In the genomic region with DNA sequence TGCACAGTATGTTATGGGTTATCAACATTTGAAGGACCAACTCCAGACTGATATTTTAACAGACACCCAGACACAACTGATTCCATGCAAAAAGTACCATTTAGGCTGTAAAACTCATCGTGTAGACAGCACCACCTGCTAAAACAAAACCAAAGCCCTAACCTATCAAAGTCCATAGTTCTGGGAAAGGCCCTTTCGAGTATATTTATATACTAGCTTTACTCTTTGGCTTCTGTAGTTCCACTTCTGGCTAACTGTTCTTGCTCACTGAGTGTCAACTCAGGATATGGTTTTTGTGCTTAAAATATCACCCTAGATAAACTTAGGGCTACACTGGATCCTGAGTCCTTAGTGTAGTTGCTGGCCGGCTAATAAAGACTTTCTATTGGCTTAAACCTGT, we compare ENCODE assay signal across 18 mouse cellular contexts. TPM values are rescaled to one million over a fixed set of nuclear protein-coding genes. Genes with fewer than 3 reads are reported as not detected.
"Had no signal": no experiment of that assay in that cellular context is flagged by ENCODE, and none has a peak within 500 bp of the region (broad histone marks: within the 10 kb centered on the region; RNA-seq: fewer than 3 reads in every experiment).

No protein-coding gene starts in this region.

- H3K4me3 ChIP-seq: neural tube, embryonic 13.5 days; neural tube, embryonic 15.5 days; stomach, embryonic 15.5 days had no signal

- H3K9me3 ChIP-seq: neural tube, embryonic 13.5 days; neural tube, embryonic 15.5 days; stomach, embryonic 15.5 days had no signal

- H3K27ac ChIP-seq: neural tube, embryonic 13.5 days; neural tube, embryonic 15.5 days; stomach, embryonic 15.5 days; stomach, postnatal 0 days had no signal

- H3K27me3 ChIP-seq: neural tube, embryonic 13.5 days; neural tube, embryonic 15.5 days; stomach, embryonic 15.5 days had no signal

- H3K9ac ChIP-seq: neural tube, embryonic 13.5 days; neural tube, embryonic 15.5 days; stomach, embryonic 15.5 days had no signal

- H3K4me2 ChIP-seq: neural tube, embryonic 13.5 days; neural tube, embryonic 15.5 days; stomach, embryonic 15.5 days had no signal

- H3K36me3 ChIP-seq: neural tube, embryonic 13.5 days; neural tube, embryonic 15.5 days; stomach, embryonic 15.5 days had no signal

- H3K4me1 ChIP-seq: neural tube, embryonic 13.5 days; neural tube, embryonic 15.5 days; stomach, embryonic 15.5 days had no signal

- DNase-seq: retina, postnatal 1 day; right cerebral cortex, adult 18-20 months; right cerebral cortex, postnatal 14 days; right cerebral cortex, postnatal 25 days; right cerebral cortex, postnatal 4 days; spleen, adult 18-20 months; thymus, adult 18-20 months; thymus, adult 2 months; thymus, postnatal 14 days; thymus, postnatal 25 days; thymus, postnatal 36 days; thymus, postnatal 4 days had no signal

RNA-seq across cellular contexts. Expression of gene Tmem178b, which starts 51.8 kb away (rescaled TPM):
- total RNA-seq: neutrophil, adult 5-6 weeks had no signal
- polyA plus RNA-seq: thymus, postnatal 0 days had no signal
